Comparison of ENCODE assay signal across 13 mouse cellular contexts in genomic region chr7:101002274-101002673, GRCm38 (mm10). TPM values are rescaled to one million over a fixed set of nuclear protein-coding genes. Genes with fewer than 3 reads are reported as not detected.
A peak's percentile ranks its signal among the peaks of the same experiment; 100 is the strongest.
DNase-seq lines count a peak whose midpoint lies in the region; ATAC-seq and TF ChIP-seq lines count a peak whose summit lies in the region.
"Had no signal": no experiment of that assay in that cellular context is flagged by ENCODE, and none has a peak within 500 bp of the region (broad histone marks: within the 10 kb centered on the region; RNA-seq: fewer than 3 reads in every experiment).

No protein-coding gene starts in this region.

- peak; percentile 81 to 82 for DNase-seq in heart, adult 2 months
- peak; percentile 46 for DNase-seq in MN1 (ENCODE audit: low spot score)
- DNase-seq in gastrocnemius, adult 8-10 months (ENCODE audit: low spot score in 2 of 2), result peak; percentile 62 to 69
- peak; percentile 62 for DNase-seq in heart, postnatal 25 days (ENCODE audit: low spot score)
- DNase-seq in right cerebral cortex, postnatal 4 days, result no peak
- no peak for DNase-seq in embryo, embryonic 10.5 days (ENCODE audit: low spot score)
- DNase-seq: liver, postnatal 0 days; right cerebral cortex, adult 18-20 months; thymus, adult 2 months had no signal

- intact Hi-C loops in heart, adult 2 months (cut with DNase I), result no loop called here
- intact Hi-C loops in heart, postnatal 25 days (cut with DNase I), result no loop called here

- TF ChIP-seq EP300 in heart, adult 2 months (IDR thresholded peaks at IDR 0.05; ENCODE audit: insufficient read depth, low read depth, low read length), result peak; percentile 98

- no peak for TF ChIP-seq CTCF in heart, adult 2 months (IDR thresholded peaks at IDR 0.05)

- H3K9ac ChIP-seq in heart, adult 2 months (ENCODE audit: low read depth, low read length), result peak overlapping the region; percentile 22; the same call in 1 of the 2 replicates
- no peak overlapping the region for H3K9ac ChIP-seq in heart, embryonic 11.5 days (ENCODE audit: low read depth, low read length)
- H3K9ac ChIP-seq: embryonic facial prominence, embryonic 15.5 days; liver, postnatal 0 days had no signal

- no peaks in the 10 kb centered on the region for H3K79me2 ChIP-seq in heart, adult 2 months (replicated peaks; ENCODE audit: control insufficient read depth, insufficient read depth, low read length)

- H3K4me2 ChIP-seq in heart, embryonic 11.5 days, result no peak overlapping the region
- H3K4me2 ChIP-seq: embryonic facial prominence, embryonic 15.5 days had no signal

- H3K27me3 ChIP-seq in heart, adult 2 months (ENCODE audit: control insufficient read depth, insufficient read depth, low read length), result no peaks in the 10 kb centered on the region
- H3K27me3 ChIP-seq in heart, embryonic 11.5 days (ENCODE audit: control insufficient read depth, insufficient read depth, low read length), result peaks cover 6% of the 10 kb centered on the region; the same call in 1 of the 2 replicates

- H3K36me3 ChIP-seq in heart, adult 2 months (ENCODE audit: control insufficient read depth, insufficient read depth, low read length), result peaks cover 8% of the 10 kb centered on the region; the same call in 1 of the 2 replicates
- H3K36me3 ChIP-seq in heart, embryonic 11.5 days (ENCODE audit: control insufficient read depth, insufficient read depth, low read length), result no peaks in the 10 kb centered on the region
- H3K36me3 ChIP-seq: embryonic facial prominence, embryonic 15.5 days had no signal

- H3K4me1 ChIP-seq in heart, adult 2 months (ENCODE audit: control insufficient read depth, insufficient read depth, low read length), result peaks cover 29% of the 10 kb centered on the region
- H3K4me1 ChIP-seq in heart, embryonic 11.5 days (ENCODE audit: control insufficient read depth, insufficient read depth, low read length), result peaks cover 3% of the 10 kb centered on the region; the same call in 1 of the 2 replicates

- no peak for ATAC-seq in heart, embryonic 11.5 days (replicated peaks; ENCODE audit: insufficient number of reproducible peaks, low FRiP score, low TSS enrichment)
- ATAC-seq: forebrain, embryonic 16.5 days; intestine, embryonic 16.5 days; liver, postnatal 0 days had no signal

- peak; percentile 56; the same call in 1 of the 2 replicates for TF ChIP-seq POLR2A in heart, adult 2 months (IDR thresholded peaks at IDR 0.05; ENCODE audit: insufficient read depth, low read depth, low read length)

- no peak overlapping the region for H3K4me3 ChIP-seq in heart, adult 2 months
- no peak overlapping the region for H3K4me3 ChIP-seq in heart, embryonic 11.5 days (ENCODE audit: low read depth, low read length)
- H3K4me3 ChIP-seq: embryonic facial prominence, embryonic 15.5 days had no signal

- no peaks in the 10 kb centered on the region; the same call in 1 of the 2 replicates for H3K9me3 ChIP-seq in heart, embryonic 11.5 days (replicated peaks; ENCODE audit: control insufficient read depth, low read length)
- H3K9me3 ChIP-seq: embryonic facial prominence, embryonic 15.5 days had no signal

- WGBS in heart, adult 2 months, result 28% methylated on average over 6 of the region's 6 CpGs
- 71% methylated on average over 6 of the region's 6 CpGs for WGBS in heart, embryonic 11.5 days (ENCODE audit: insufficient replicate concordance)

- peak overlapping the region; percentile 68 for H3K27ac ChIP-seq in heart, adult 2 months
- H3K27ac ChIP-seq in heart, embryonic 11.5 days (ENCODE audit: low read depth, low read length), result no peak overlapping the region
- H3K27ac ChIP-seq: embryonic facial prominence, embryonic 15.5 days had no signal

RNA-seq across cellular contexts. Expression of gene P2ry2, which starts 10.4 kb away (rescaled TPM):
- total RNA-seq in heart, adult 2 months (2021), result 10 to 100 TPM; 22.3 to 32.6 TPM
- polyA plus RNA-seq in heart, adult 2 months (2012; rRNA removed), result 40.4 and 46.8 TPM in 2 replicates
- polyA plus RNA-seq in heart, embryonic 11.5 days (2014; fragmentation: Nextera tagmentation; extraction: Ambion mirVana), result 0.54 and 0.68 TPM in 2 replicates
- total RNA-seq in gastrocnemius, adult 8-10 months (2022), result 10 to 100 TPM; 25.4 to 36.1 (median 33.0) TPM
- total RNA-seq in heart, postnatal 25 days (2021), result 10 to 100 TPM; 17.3 to 26.1 TPM
- polyA plus RNA-seq: forebrain, embryonic 16.5 days had no signal

RNA-seq across cellular contexts. Expression of gene P2ry6, which starts 27.8 kb away (rescaled TPM):
- total RNA-seq in heart, adult 2 months (2021), result 1 to 10 TPM; 3.6 to 4.2 TPM
- polyA plus RNA-seq in heart, adult 2 months (2012; rRNA removed), result 9.6 and 11.1 TPM in 2 replicates
- polyA plus RNA-seq in heart, embryonic 11.5 days (2014; fragmentation: Nextera tagmentation; extraction: Ambion mirVana), result 2.1 and 2.8 TPM in 2 replicates
- 1 to 10 TPM in 2 of 4 experiments, under 1 TPM in 2; 0.53 to 1.2 (median 0.94) TPM for total RNA-seq in gastrocnemius, adult 8-10 months (2022)
- total RNA-seq in heart, postnatal 25 days (2021), result 1 to 10 TPM; 4.4 TPM

Comparison
In these comparisons a context has a peak if more than half of its experiments do, and no peak if none do; other contexts are left out.
1. DNase-seq: peak in heart, adult 2 months (2 of 2), MN1 (single experiment), gastrocnemius, adult 8-10 months (2 of 2) and heart, postnatal 25 days (single experiment); none in right cerebral cortex, postnatal 4 days (single experiment) and embryo, embryonic 10.5 days (single experiment).